Mouse (Mus musculus): ENCODE measurements around the gene Spint5.
A peak's percentile ranks its signal among the peaks of the same experiment; 100 is the strongest.

Spint5 gene

GRCm38 (mm10) chr2:164737377-164738090 lies 22.4 kb downstream of the Spint5 start:
- no peak for DNase-seq (ENCODE audit: low spot score)

- no peak for DNase-seq (ENCODE audit: low spot score)
These were observed 24.8 kb downstream of the Spint5 start for GRCm38 (mm10) chr2:164739876-164740275.

GRCm38 (mm10) chr2:164744987-164745386 lies 29.9 kb downstream of the Spint5 start:
- no peak for DNase-seq (ENCODE audit: low spot score)

GRCm38 (mm10) chr2:164745843-164746479 lies 30.9 kb downstream of the Spint5 start, which contains the start of the genes Wfdc3 and Dnttip1:
Wfdc3 (minus strand) TSS chr2:164745931.
Dnttip1 (plus strand) TSS chr2:164745983.
- peak; percentile 96 for DNase-seq (ENCODE audit: low spot score)

GRCm38 (mm10) chr2:164746693-164747092 lies 31.6 kb downstream of the Spint5 start:
- no peak for DNase-seq (ENCODE audit: low spot score)

- no peak for DNase-seq (ENCODE audit: low spot score)
These were observed 33.1 kb downstream of the Spint5 start for GRCm38 (mm10) chr2:164748191-164748590.

- no peak for DNase-seq (ENCODE audit: low spot score)
These were observed 33.9 kb downstream of the Spint5 start for GRCm38 (mm10) chr2:164748991-164749390.

GRCm38 (mm10) chr2:164752454-164752853 lies 37.3 kb downstream of the Spint5 start:
- no peak for DNase-seq (ENCODE audit: low spot score)

GRCm38 (mm10) chr2:164754105-164754504 lies 39.0 kb downstream of the Spint5 start:
- no peak for DNase-seq (ENCODE audit: low spot score)

GRCm38 (mm10) chr2:164754800-164755199 lies 39.7 kb downstream of the Spint5 start:
- DNase-seq (ENCODE audit: low spot score) = no peak

GRCm38 (mm10) chr2:164757841-164758240 lies 42.7 kb downstream of the Spint5 start:
- DNase-seq (ENCODE audit: low spot score) = no peak

GRCm38 (mm10) chr2:164758692-164759091 lies 43.6 kb downstream of the Spint5 start:
- no peak for DNase-seq (ENCODE audit: low spot score)

GRCm38 (mm10) chr2:164760059-164760833 lies 45.1 kb downstream of the Spint5 start:
- no peak for DNase-seq (ENCODE audit: low spot score)

- DNase-seq (ENCODE audit: low spot score) = no peak
These were observed 46.4 kb downstream of the Spint5 start for GRCm38 (mm10) chr2:164761502-164761901.

- DNase-seq (ENCODE audit: low spot score) = no peak
These were observed 46.9 kb downstream of the Spint5 start for GRCm38 (mm10) chr2:164761971-164762370.

GRCm38 (mm10) chr2:164762593-164762992 lies 47.5 kb downstream of the Spint5 start:
- DNase-seq (ENCODE audit: low spot score) = no peak

GRCm38 (mm10) chr2:164765841-164766240 lies 50.7 kb downstream of the Spint5 start:
- DNase-seq (ENCODE audit: low spot score) = no peak

All from urinary bladder, postnatal 25 days (tissue).